Mouse (Mus musculus) kidney, postnatal 0 days (tissue): Measurements from ENCODE around the gene Pde4d. TPM values are rescaled to one million over a fixed set of nuclear protein-coding genes. Genes with fewer than 3 reads are reported as not detected.

ENCODE experiments used
- ATAC-seq: fragments of 200-750 bp; cut with Nextera tagmentation; replicated peaks from 2 replicates; pipeline ENCODE4 v1.8.0; 2017; ENCODE audit warnings: low read depth, moderate number of reproducible peaks, moderate TSS enrichment, moderate library complexity; ENCODE audit not compliant: low FRiP score
- DNase-seq: peaks from one replicate; pipeline ENCODE4 v3.0.0-alpha.2; 2016; ENCODE audit warnings: low spot score
- H3K27ac ChIP-seq: fragments of 300-500 bp; sonication (generic); 2 replicates; pipeline ENCODE4 v1.5.1; 2014; ENCODE audit warnings: mild to moderate bottlenecking
- H3K27me3 ChIP-seq: fragments of 300-500 bp; sonication (generic); 2 replicates; pipeline ENCODE4 v1.6.1; 2014; ENCODE audit warnings: low read length, mixed read lengths; ENCODE audit not compliant: insufficient read depth
- H3K36me3 ChIP-seq: fragments of 300-500 bp; sonication (generic); 2 replicates; pipeline ENCODE4 v1.6.1; 2014; ENCODE audit warnings: low read length, mixed read lengths; ENCODE audit not compliant: insufficient read depth
- H3K4me1 ChIP-seq: fragments of 300-500 bp; sonication (generic); replicated peaks from 2 replicates; pipeline ENCODE4 v1.6.1; 2014; ENCODE audit warnings: antibody characterized with exemption, low read length, mixed read lengths; ENCODE audit not compliant: insufficient read depth
- H3K4me2 ChIP-seq: fragments of 300-500 bp; sonication (generic); 2 replicates; pipeline ENCODE4 v1.6.1; 2014; ENCODE audit warnings: mild to moderate bottlenecking, low read length, moderate library complexity, mixed read lengths
- H3K4me3 ChIP-seq: fragments of 300-500 bp; sonication (generic); replicated peaks from 2 replicates; pipeline ENCODE4 v1.5.1; 2014; ENCODE audit warnings: low read depth, low read length
- H3K9ac ChIP-seq: fragments of 300-500 bp; sonication (generic); 2 replicates; pipeline ENCODE4 v1.6.1; 2014; ENCODE audit warnings: low read depth, low read length
- H3K9me3 ChIP-seq: fragments of 300-500 bp; sonication (generic); replicated peaks from 2 replicates; pipeline ENCODE4 v1.6.1; 2016; ENCODE audit warnings: low read length, inconsistent platforms, mixed read lengths
- CTCF ChIP-seq: IDR thresholded peaks from 2 replicates; pipeline ENCODE4 v1.5.1; 2016; ENCODE audit warnings: antibody characterized with exemption, low read depth, mild to moderate bottlenecking, moderate library complexity
- whole genome bisulfite sequencing: fragments of 180-500 bp; shearing (Covaris S2); extraction: QIAGEN DNeasy Blood & Tissue Kit; methylation state at CpG from one replicate; pipeline ENCODE4 v1.1.7; 2014; 5-methylcytosine and 5-hydroxymethylcytosine counted together
- polyA plus RNA-seq: library from polyadenylated mRNA; unstranded; fragments of >200 nt; fragmentation: Nextera tagmentation; extraction: Ambion mirVana; gene quantifications from 2 replicates; pipeline ENCODE4 v1.2.1, GENCODE M21; 2015

Gene Pde4d
- polyA plus RNA-seq, 1 experiment from 2014 or later = 7.1 TPM

GRCm38 (mm10) chr13:109954189-109954588 lies 1504.4 kb downstream of the Pde4d start:
- ATAC-seq (no peak), DNase-seq (no peak)
- Histone ChIP-seq H3K4me2 (no peak overlapping the region), H3K4me1 (no peaks in the 10 kb centered on the region), H3K4me3 (no peak overlapping the region), H3K27ac (no peak overlapping the region), H3K36me3 (peaks cover 21% of the 10 kb centered on the region; the same call in 1 of the 2 replicates), H3K9ac (no peak overlapping the region), H3K27me3 (no peaks in the 10 kb centered on the region), H3K9me3 (no peaks in the 10 kb centered on the region)
- WGBS = 95% methylated on average over 8 of the region's 8 CpGs
- TF ChIP-seq CTCF = no peak

- DNase-seq (peak; percentile 4), ATAC-seq (no peak)
- no peak overlapping the region for H3K4me3 ChIP-seq
- TF ChIP-seq CTCF = no peak
- no peak overlapping the region for H3K27ac ChIP-seq
- no peaks in the 10 kb centered on the region for H3K4me1 ChIP-seq
- H3K9me3 ChIP-seq = no peaks in the 10 kb centered on the region
- H3K4me2 ChIP-seq = no peak overlapping the region
- no peak overlapping the region for H3K9ac ChIP-seq
- peaks cover 5% of the 10 kb centered on the region; the same call in 1 of the 2 replicates for H3K36me3 ChIP-seq
- 15% methylated on average over 4 of the region's 4 CpGs for WGBS
- no peaks in the 10 kb centered on the region for H3K27me3 ChIP-seq
Observed at GRCm38 (mm10) chr13:109957953-109958352, 1508.2 kb downstream of the Pde4d start.

DNA sequence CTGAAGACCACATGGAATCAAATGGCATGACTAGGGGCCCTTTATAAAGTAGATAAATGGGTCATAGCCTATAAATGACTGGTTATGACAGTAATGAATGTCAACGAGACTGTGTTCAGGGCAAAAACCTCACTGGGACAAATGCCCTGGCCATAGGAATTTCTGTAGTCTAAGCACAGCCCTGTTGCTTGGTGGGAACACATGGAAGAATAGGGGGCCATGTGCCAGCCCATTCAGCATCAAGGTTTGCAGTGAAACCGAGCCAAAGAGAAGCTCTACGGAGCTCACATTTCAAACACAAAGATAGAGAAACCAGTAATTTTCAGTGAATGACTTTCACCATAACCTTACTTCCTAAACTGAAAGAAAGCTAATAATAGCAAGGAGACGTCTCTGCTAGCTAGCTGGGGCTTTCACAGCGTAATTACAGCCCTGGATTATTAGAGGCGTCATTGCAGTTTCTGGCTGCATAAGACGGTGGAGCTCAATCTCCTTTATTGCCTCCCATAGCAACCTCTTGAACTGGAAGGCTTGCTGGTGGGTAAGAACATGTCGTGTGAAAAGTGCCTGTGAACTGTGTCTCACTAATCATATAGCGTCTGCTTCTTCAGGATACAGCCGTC lies 1533.2 kb downstream of the Pde4d start:
- Histone ChIP-seq H3K27ac (no peak overlapping the region), H3K36me3 (no peaks in the 10 kb centered on the region), H3K4me3 (no peak overlapping the region), H3K4me2 (no peak overlapping the region), H3K9ac (no peak overlapping the region), H3K9me3 (no peaks in the 10 kb centered on the region), H3K4me1 (no peaks in the 10 kb centered on the region), H3K27me3 (no peaks in the 10 kb centered on the region)
- 45% methylated on average over 10 of the region's 10 CpGs for WGBS
- DNase-seq = no peak
- TF ChIP-seq CTCF = no peak
- ATAC-seq = no peak

- ATAC-seq (no peak), DNase-seq (no peak)
- H3K9me3 ChIP-seq = no peaks in the 10 kb centered on the region
- no peaks in the 10 kb centered on the region for H3K27me3 ChIP-seq
- TF ChIP-seq CTCF = no peak
- no peak overlapping the region for H3K4me3 ChIP-seq
- H3K4me2 ChIP-seq = no peak overlapping the region
- 78% methylated on average over 5 of the region's 5 CpGs for WGBS
- H3K36me3 ChIP-seq = no peaks in the 10 kb centered on the region
- H3K9ac ChIP-seq = no peak overlapping the region
- no peaks in the 10 kb centered on the region for H3K4me1 ChIP-seq
- no peak overlapping the region for H3K27ac ChIP-seq
Observed at GRCm38 (mm10) chr13:109985411-109985810, 1535.7 kb downstream of the Pde4d start.

- DNase-seq (no peak), ATAC-seq (no peak)
- Histone ChIP-seq H3K27me3 (no peaks in the 10 kb centered on the region), H3K4me3 (no peak overlapping the region), H3K27ac (no peak overlapping the region), H3K4me2 (no peak overlapping the region), H3K9me3 (no peaks in the 10 kb centered on the region), H3K4me1 (no peaks in the 10 kb centered on the region), H3K9ac (no peak overlapping the region), H3K36me3 (no peaks in the 10 kb centered on the region)
- 61% methylated on average over 5 of the region's 5 CpGs for WGBS
- no peak for TF ChIP-seq CTCF
Observed at GRCm38 (mm10) chr13:109985892-109986291, 1536.1 kb downstream of the Pde4d start.

- no peak overlapping the region for H3K4me3 ChIP-seq
- H3K9me3 ChIP-seq = no peaks in the 10 kb centered on the region
- H3K36me3 ChIP-seq = no peaks in the 10 kb centered on the region
- no peak overlapping the region for H3K9ac ChIP-seq
- DNase-seq = peak; percentile 55
- ATAC-seq = no peak
- H3K27me3 ChIP-seq = no peaks in the 10 kb centered on the region
- H3K27ac ChIP-seq = no peak overlapping the region
- no peaks in the 10 kb centered on the region for H3K4me1 ChIP-seq
- H3K4me2 ChIP-seq = no peak overlapping the region
- WGBS = 64% methylated on average over 5 of the region's 5 CpGs
- no peak for TF ChIP-seq CTCF
Observed at GRCm38 (mm10) chr13:109992775-109993505, 1543.2 kb downstream of the Pde4d start.
